Mouse (Mus musculus): ENCODE results near the gene Capn10. TPM values are rescaled to one million over a fixed set of nuclear protein-coding genes. Genes with fewer than 3 reads are reported as not detected.

The Capn10 gene
- total and polyA plus RNA-seq, 3 experiments = 11.9 to 16.1 (median 15.9) TPM

DNA sequence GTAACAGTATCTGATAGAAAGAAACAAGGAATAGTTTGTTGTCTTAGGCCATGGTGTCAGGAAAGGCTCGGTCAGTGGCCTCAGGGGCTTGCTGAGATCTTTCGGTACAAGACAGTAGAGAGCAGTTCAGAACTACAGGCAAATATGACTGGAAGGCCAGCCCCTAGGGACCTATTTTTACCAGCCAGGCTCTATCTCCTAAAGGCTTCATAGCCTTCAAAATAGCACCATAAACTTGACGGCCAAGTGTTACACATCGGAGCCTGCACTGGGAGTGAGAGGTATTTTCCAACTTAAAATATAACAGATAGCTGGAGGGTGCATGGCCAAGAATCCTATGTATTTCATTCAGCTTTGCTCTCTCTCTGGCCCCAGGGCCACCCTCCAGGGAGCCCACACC lies 12.7 kb upstream of the Capn10 start:
- dilution Hi-C loops (cut with MboI; ENCODE audit: extremely low pct_ligation_motif_present, extremely low pct_unique_long_range_greater_than_20kb, low sequenced_read_pairs) = no loop called here
- DNase-seq (ENCODE audit: extremely low read depth) = no peak
- Histone ChIP-seq H3K79me2 (replicated peaks; ENCODE audit: control insufficient read depth, extremely low read depth, insufficient read depth, poor library complexity, severe bottlenecking) (no peaks in the 10 kb centered on the region), H3K9ac (ENCODE audit: insufficient read depth, low read depth) (no peak overlapping the region), H3K9me3 (replicated peaks; ENCODE audit: low read length) (peaks cover 4% of the 10 kb centered on the region), H3K36me3 (replicated peaks in 1 of 2; ENCODE audit: control insufficient read depth in 1 of 2, insufficient read depth in 1 of 2, low read length in 1 of 2) (peaks cover 39 to 47% of the 10 kb centered on the region in 2 experiments), H3K27me3 (replicated peaks) (peaks cover 3% of the 10 kb centered on the region), H3K27ac (ENCODE audit: insufficient read depth, low read depth) (no peak overlapping the region), H3K4me1 (ENCODE audit: control insufficient read depth in 1 of 2, insufficient read depth in 2 of 2) (no peaks in the 10 kb centered on the region), H3K4me2 (ENCODE audit: insufficient read depth, low read depth, poor library complexity, severe bottlenecking) (no peak overlapping the region), H3K4me3 (replicated peaks in 1 of 3; ENCODE audit: low read depth in 2 of 3, low read length in 2 of 3, poor library complexity in 1 of 3) (no peak overlapping the region)
- TF ChIP-seq GABPA (IDR thresholded peaks at IDR 0.05; ENCODE audit: insufficient replicate concordance, low read depth, low read length) (no peak), ZNF384 (IDR thresholded peaks at IDR 0.05; ENCODE audit: low read depth, low read length) (no peak), RCOR1 (conservative IDR thresholded peaks at IDR 0.05; ENCODE audit: low read depth, low read length) (no peak), MXI1 (IDR thresholded peaks at IDR 0.05; ENCODE audit: low read depth, low read length) (no peak), IRF4 (IDR thresholded peaks at IDR 0.05; ENCODE audit: low read depth, low read length) (no peak), NRF1 (IDR thresholded peaks at IDR 0.05; ENCODE audit: low read depth, low read length) (no peak), POLR2AphosphoS2 (IDR thresholded peaks at IDR 0.05; ENCODE audit: low read depth, low read length) (no peak), MYC (IDR thresholded peaks at IDR 0.05; ENCODE audit: low read depth, low read length) (no peak), E2F4 (IDR thresholded peaks at IDR 0.05; ENCODE audit: insufficient replicate concordance, low read depth, low read length) (no peak), BHLHE40 (IDR thresholded peaks at IDR 0.05; ENCODE audit: low read depth, low read length) (no peak), ELF1 (IDR thresholded peaks at IDR 0.05; ENCODE audit: low read depth, low read length) (no peak), CHD1 (IDR thresholded peaks at IDR 0.05; ENCODE audit: low read depth, low read length) (no peak), CTCF (conservative IDR thresholded peaks at IDR 0.05 in 1 of 2, IDR thresholded peaks at IDR 0.05 in 1 of 2; ENCODE audit: low read depth in 2 of 2, low read length in 2 of 2) (no peak), JUN (IDR thresholded peaks at IDR 0.05; ENCODE audit: insufficient read depth, low read depth, low read length) (no peak), SMC3 (IDR thresholded peaks at IDR 0.05; ENCODE audit: low read depth, low read length) (no peak), PAX5 (IDR thresholded peaks at IDR 0.05; ENCODE audit: low read length) (no peak), RAD21 (IDR thresholded peaks at IDR 0.05; ENCODE audit: low read depth, low read length) (no peak), JUND (conservative IDR thresholded peaks at IDR 0.05; ENCODE audit: low read depth, low read length) (no peak)
- in situ Hi-C loops (cut with MboI; ENCODE audit: low pct_ligation_motif_present, low pct_unique_long_range_greater_than_20kb, low sequenced_read_pairs) = no loop called here

DNA sequence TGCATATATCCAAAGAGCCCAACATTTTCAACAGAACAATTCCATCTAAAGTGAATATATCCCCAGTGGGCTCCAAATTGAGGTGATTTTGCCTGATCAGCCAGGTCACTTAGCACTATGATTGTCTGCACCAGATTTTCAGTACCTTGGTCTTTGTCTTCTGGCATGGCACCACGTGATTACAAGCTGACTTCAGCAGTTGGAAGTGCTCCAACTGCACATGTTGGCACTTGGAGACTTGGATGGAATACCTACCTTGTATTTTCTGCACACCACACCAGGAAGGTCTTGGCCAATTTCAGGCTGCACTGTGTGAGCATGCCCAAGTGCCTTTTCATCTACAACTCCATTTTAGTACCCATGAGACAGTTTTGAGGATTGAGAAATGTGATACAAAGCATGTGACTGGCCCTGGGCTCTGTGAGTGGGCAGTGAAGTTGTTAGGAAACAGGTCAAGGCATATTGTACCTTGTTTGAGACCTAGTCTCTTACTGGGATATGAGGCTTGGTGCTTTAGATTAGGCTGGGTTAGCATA lies 3.9 kb upstream of the Capn10 start:
- no peaks in the 10 kb centered on the region; the same call in 1 of the 2 replicates for H3K79me2 ChIP-seq (replicated peaks; ENCODE audit: control insufficient read depth, extremely low read depth, insufficient read depth, poor library complexity, severe bottlenecking)
- no peak overlapping the region for H3K27ac ChIP-seq (ENCODE audit: insufficient read depth, low read depth)
- H3K4me1 ChIP-seq (ENCODE audit: control insufficient read depth in 1 of 2, insufficient read depth in 2 of 2) = peaks cover 2 to 9% of the 10 kb centered on the region in 2 experiments; a peak in 2 of 4 replicates
- dilution Hi-C loops (cut with MboI; ENCODE audit: extremely low pct_ligation_motif_present, extremely low pct_unique_long_range_greater_than_20kb, low sequenced_read_pairs) (no loop called here), in situ Hi-C loops (cut with MboI; ENCODE audit: low pct_ligation_motif_present, low pct_unique_long_range_greater_than_20kb, low sequenced_read_pairs) (no loop called here)
- H3K9ac ChIP-seq (ENCODE audit: insufficient read depth, low read depth) = no peak overlapping the region
- no peaks in the 10 kb centered on the region for H3K36me3 ChIP-seq (replicated peaks in 1 of 2; ENCODE audit: control insufficient read depth in 1 of 2, insufficient read depth in 1 of 2, low read length in 1 of 2)
- peaks cover 35% of the 10 kb centered on the region for H3K27me3 ChIP-seq (replicated peaks)
- DNase-seq (ENCODE audit: extremely low read depth) = no peak
- H3K4me2 ChIP-seq (ENCODE audit: insufficient read depth, low read depth, poor library complexity, severe bottlenecking) = no peak overlapping the region
- TF ChIP-seq CHD1 (IDR thresholded peaks at IDR 0.05; ENCODE audit: low read depth, low read length) = no peak
- no peak overlapping the region for H3K4me3 ChIP-seq (replicated peaks in 1 of 3; ENCODE audit: low read depth in 2 of 3, low read length in 2 of 3, poor library complexity in 1 of 3)
- peaks cover 7% of the 10 kb centered on the region for H3K9me3 ChIP-seq (replicated peaks; ENCODE audit: low read length)

Measured in CH12.LX (cell line).